Mouse (Mus musculus) lung, postnatal 0 days (tissue): ENCODE results near the gene Mpst.

Experiments
- CTCF ChIP-seq: IDR thresholded peaks from 2 replicates; pipeline ENCODE4 v1.5.1; 2016; ENCODE audit warnings: antibody characterized with exemption, mild to moderate bottlenecking
- EP300 ChIP-seq: IDR thresholded peaks from 2 replicates; pipeline ENCODE4 v1.6.1; 2016; ENCODE audit warnings: antibody characterized with exemption, mild to moderate bottlenecking, control low read depth

GRCm38 (mm10) chr15:78382115-78382514 lies 24.1 kb upstream of the Mpst start:
- no peak for TF ChIP-seq CTCF
- TF ChIP-seq EP300, result no peak
